Mouse (Mus musculus): Measurements from ENCODE around the gene Grk6. TPM values are rescaled to one million over a fixed set of nuclear protein-coding genes. Genes with fewer than 3 reads are reported as not detected.
A peak's percentile ranks its signal among the peaks of the same experiment; 100 is the strongest.

Grk6 gene
- polyA plus RNA-seq, 1 experiment from 2014 or later: 58.5 TPM

Small RNA genes lying within 50 kb of the gene (microRNA-seq; reads per million reads assigned to microRNA genes)
- not detected for gene Mir6943
- gene Mir6944: 170 reads per million, percentile 59 among the genes with 10 or more reads in this experiment
- gene Mir6945: 2.1 reads per million

Other genes starting within 250 kb of the Grk6 start
- gene Nsd1, start 235.3 kb upstream of the Grk6 start, polyA plus RNA-seq (2016; fragmentation: Nextera tagmentation; extraction: Ambion mirVana): 81.7 and 83.6 TPM in 2 replicates
- 317 and 349 TPM in 2 replicates for gene Prelid1, start 124.6 kb upstream of the Grk6 start, polyA plus RNA-seq (2016; fragmentation: Nextera tagmentation; extraction: Ambion mirVana)
- gene Rab24, start 123.1 kb upstream of the Grk6 start, polyA plus RNA-seq (2016; fragmentation: Nextera tagmentation; extraction: Ambion mirVana): 99.6 and 111 TPM in 2 replicates
- gene Mxd3, start 115.2 kb upstream of the Grk6 start, polyA plus RNA-seq (2016; fragmentation: Nextera tagmentation; extraction: Ambion mirVana): 28.7 and 32.1 TPM in 2 replicates
- gene Lman2, start 82.3 kb upstream of the Grk6 start, polyA plus RNA-seq (2016; fragmentation: Nextera tagmentation; extraction: Ambion mirVana): 91.8 and 94.7 TPM in 2 replicates
- gene Rgs14, start 75.3 kb upstream of the Grk6 start, polyA plus RNA-seq (2016; fragmentation: Nextera tagmentation; extraction: Ambion mirVana): 0.47 and 0.59 TPM in 2 replicates
- 0.06 TPM in 1 of 2 replicates, not detected in the other for gene Slc34a1, start 46.9 kb upstream of the Grk6 start, polyA plus RNA-seq (2016; fragmentation: Nextera tagmentation; extraction: Ambion mirVana)
- not detected in 2 replicates for gene Pfn3, start 29.8 kb upstream of the Grk6 start, polyA plus RNA-seq (2016; fragmentation: Nextera tagmentation; extraction: Ambion mirVana)
- gene F12, start 18.3 kb upstream of the Grk6 start, polyA plus RNA-seq (2016; fragmentation: Nextera tagmentation; extraction: Ambion mirVana): not detected in 2 replicates
- 2.0 and 2.3 TPM in 2 replicates for gene Prr7, start 19.2 kb downstream of the Grk6 start, polyA plus RNA-seq (2016; fragmentation: Nextera tagmentation; extraction: Ambion mirVana)
- 558 and 585 TPM in 2 replicates for gene Dbn1, start 43.0 kb downstream of the Grk6 start, polyA plus RNA-seq (2016; fragmentation: Nextera tagmentation; extraction: Ambion mirVana)
- 140 and 156 TPM in 2 replicates for gene Pdlim7, start 68.6 kb downstream of the Grk6 start, polyA plus RNA-seq (2016; fragmentation: Nextera tagmentation; extraction: Ambion mirVana)
- 2.9 and 4.6 TPM in 2 replicates for gene Dok3, start 84.2 kb downstream of the Grk6 start, polyA plus RNA-seq (2016; fragmentation: Nextera tagmentation; extraction: Ambion mirVana)
- 64.6 and 73.4 TPM in 2 replicates for gene Ddx41, start 91.6 kb downstream of the Grk6 start, polyA plus RNA-seq (2016; fragmentation: Nextera tagmentation; extraction: Ambion mirVana)
- 67.2 and 67.7 TPM in 2 replicates for gene Fam193b, start 126.0 kb downstream of the Grk6 start, polyA plus RNA-seq (2016; fragmentation: Nextera tagmentation; extraction: Ambion mirVana)
- gene Tmed9, start 128.7 kb downstream of the Grk6 start, polyA plus RNA-seq (2016; fragmentation: Nextera tagmentation; extraction: Ambion mirVana): 105 and 108 TPM in 2 replicates
- gene B4galt7, start 154.8 kb downstream of the Grk6 start, polyA plus RNA-seq (2016; fragmentation: Nextera tagmentation; extraction: Ambion mirVana): 40.4 and 41.9 TPM in 2 replicates
- gene Caml, start 177.9 kb downstream of the Grk6 start, polyA plus RNA-seq (2016; fragmentation: Nextera tagmentation; extraction: Ambion mirVana): 68.0 and 73.9 TPM in 2 replicates
- gene Ddx46, start 190.0 kb downstream of the Grk6 start, polyA plus RNA-seq (2016; fragmentation: Nextera tagmentation; extraction: Ambion mirVana): 41.7 and 43.0 TPM in 2 replicates
- gene B230219D22Rik, start 248.1 kb downstream of the Grk6 start, polyA plus RNA-seq (2016; fragmentation: Nextera tagmentation; extraction: Ambion mirVana): 71.4 and 74.5 TPM in 2 replicates

Measured in midbrain, embryonic 12.5 days (tissue).